Mouse (Mus musculus) central nervous system, embryonic 14 days (tissue): ENCODE data around the gene Camk2n1. TPM values are rescaled to one million over a fixed set of nuclear protein-coding genes. Genes with fewer than 3 reads are reported as not detected.

Experiments used
- polyA plus RNA-seq: library from polyadenylated mRNA; depleted of rRNA; stranded (reverse); fragments of >200 nt; gene quantifications from 2 replicates; pipeline ENCODE4 v1.2.3, GENCODE M21; 2012; rRNA removed

Camk2n1 gene
- 29.1 and 30.4 TPM in 2 replicates for polyA plus RNA-seq

GRCm38 (mm10) chr4:138453753-138454570, at the start of gene Camk2n1:
Camk2n1 (plus strand) TSS chr4:138454314.

GRCm38 (mm10) chr4:138434347-138435316, 19.5 kb upstream of the Camk2n1 start, which contains the start of gene Mul1:
Mul1 (plus strand) TSS chr4:138434671.

Other genes with a start within 250 kb of the Camk2n1 start
- gene Hp1bp3, start 238.0 kb upstream of the Camk2n1 start, polyA plus RNA-seq: 197 and 218 TPM in 2 replicates
- gene Sh2d5, start 203.9 kb upstream of the Camk2n1 start, polyA plus RNA-seq: 15.4 and 18.3 TPM in 2 replicates
- 2.6 and 3.3 TPM in 2 replicates for gene Kif17, start 203.9 kb upstream of the Camk2n1 start, polyA plus RNA-seq
- 147 and 192 TPM in 2 replicates for gene Ddost, start 149.6 kb upstream of the Camk2n1 start, polyA plus RNA-seq
- gene Pink1, start 128.0 kb upstream of the Camk2n1 start, polyA plus RNA-seq: 71.1 and 71.6 TPM in 2 replicates
- gene Cda, start 86.3 kb upstream of the Camk2n1 start, polyA plus RNA-seq: 2.0 and 2.7 TPM in 2 replicates
- 2.4 and 2.7 TPM in 2 replicates for gene Fam43b, start 57.8 kb upstream of the Camk2n1 start, polyA plus RNA-seq
- 18.8 and 23.8 TPM in 2 replicates for gene Mul1, start 19.6 kb upstream of the Camk2n1 start, polyA plus RNA-seq
- 0.95 and 1.5 TPM in 2 replicates for gene Vwa5b1, start 181.6 kb downstream of the Camk2n1 start, polyA plus RNA-seq